Mouse (Mus musculus) splenic B cell, adult 2 months (primary cell): ENCODE measurements at regions not wholly inside any gene's neighbourhood (a gene's known extent, or its start where the extent isn't known, plus 50 kb on each side); places are given as distances from the start of the nearest gene placed in this dataset.
A peak's percentile ranks its signal among the peaks of the same experiment; 100 is the strongest.

Experiments used
- DNase-seq: peaks from one replicate; pipeline ENCODE4 v3.0.0-alpha.2; 2011; ENCODE audit warnings: low read depth, low spot score
- H3K27me3 ChIP-seq: 2 replicates; pipeline ENCODE4 v1.6.1; 2012; ENCODE audit warnings: mild to moderate bottlenecking, low read length, moderate library complexity, mixed read lengths; ENCODE audit not compliant: control insufficient read depth, poor library complexity, insufficient read depth, severe bottlenecking
- H3K36me3 ChIP-seq: 2 replicates; pipeline ENCODE4 v1.6.1; 2012; ENCODE audit warnings: mild to moderate bottlenecking, low read length, moderate library complexity, mixed read lengths; ENCODE audit not compliant: control insufficient read depth, poor library complexity, insufficient read depth, severe bottlenecking

DNA sequence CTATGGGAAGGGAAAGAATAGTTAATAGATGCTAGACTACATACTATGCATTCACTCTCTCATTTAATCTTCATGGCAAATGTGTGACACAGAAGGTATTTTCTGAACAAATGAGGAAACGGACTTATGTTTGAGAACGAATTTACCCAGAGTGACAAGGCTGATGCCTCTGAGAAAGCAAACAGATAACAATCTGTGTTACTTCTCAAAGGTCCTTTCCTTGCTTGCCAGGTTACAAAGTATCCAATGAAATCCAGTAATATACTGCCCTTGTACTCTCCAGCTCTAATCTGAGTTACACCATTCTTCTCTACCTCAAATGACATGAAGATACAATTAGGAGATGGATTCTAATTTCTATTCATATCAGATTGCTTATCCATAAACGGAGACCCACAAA is 183.8 kb upstream of the Fgf13 start:
- DNase-seq, result no peak
- no peaks in the 10 kb centered on the region for H3K27me3 ChIP-seq
- no peaks in the 10 kb centered on the region for H3K36me3 ChIP-seq

DNA sequence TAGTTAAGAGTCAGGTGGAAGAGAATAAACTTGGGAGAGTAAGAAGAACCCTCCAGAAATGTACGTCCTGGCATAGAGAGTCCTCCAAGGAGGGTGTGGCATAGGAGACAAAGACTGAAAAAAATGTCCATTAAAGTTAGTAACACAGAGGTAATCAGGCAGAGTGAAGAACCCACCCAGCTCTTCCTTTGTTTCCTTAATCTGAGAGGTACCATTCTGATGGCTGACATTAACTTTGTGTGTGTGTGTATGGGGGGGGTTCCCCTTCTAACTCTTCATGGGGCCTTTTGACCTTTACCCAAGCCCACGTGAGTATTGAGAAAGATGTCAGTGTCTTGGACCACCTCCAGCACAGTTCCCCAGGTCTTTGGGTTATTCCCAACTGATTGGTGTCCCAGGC is 135.9 kb upstream of the Fgf13 start:
- Histone ChIP-seq H3K27me3 (no peaks in the 10 kb centered on the region), H3K36me3 (no peaks in the 10 kb centered on the region)
- DNase-seq, result no peak

DNA sequence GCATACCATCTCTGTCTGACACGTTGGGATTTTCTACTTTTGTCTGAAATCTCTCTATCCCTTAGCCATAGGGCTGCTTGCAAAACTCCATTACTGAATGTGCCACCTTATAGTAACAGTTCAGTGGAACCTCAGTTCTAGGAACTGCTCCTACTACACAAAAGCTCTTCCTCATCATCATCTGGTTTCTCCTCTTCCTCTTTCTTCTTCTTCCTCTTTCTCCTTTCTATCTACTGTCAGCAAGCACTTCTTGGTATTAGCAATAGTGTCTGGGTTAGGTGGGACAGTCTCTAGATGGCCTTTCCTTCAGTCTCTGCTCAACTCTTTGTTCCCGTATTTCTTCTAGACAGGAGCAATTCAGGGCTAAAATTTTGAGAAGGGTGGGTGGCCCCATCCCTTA is 133.2 kb upstream of the Fgf13 start:
- peak; percentile 0 for DNase-seq
- Histone ChIP-seq H3K27me3 (no peaks in the 10 kb centered on the region), H3K36me3 (no peaks in the 10 kb centered on the region)

DNA sequence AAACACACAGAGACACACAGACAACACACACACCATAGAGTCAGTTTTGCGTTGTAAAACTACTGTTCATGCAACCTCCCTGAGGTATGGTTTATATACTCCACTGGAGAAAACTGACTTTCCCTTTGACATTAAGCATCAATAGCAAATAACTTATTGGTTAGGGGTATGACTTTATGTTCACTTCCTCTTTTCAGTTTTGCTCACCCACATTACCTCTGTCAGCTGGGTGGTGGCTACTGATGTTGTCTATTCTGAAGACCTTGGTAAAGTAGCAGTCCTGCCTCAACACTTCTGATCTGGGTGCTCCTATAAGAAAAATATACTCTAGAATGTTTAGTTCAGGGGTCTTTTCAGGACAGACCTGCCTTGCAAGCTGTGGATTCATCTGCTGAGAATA is 131.9 kb upstream of the Fgf13 start:
- Histone ChIP-seq H3K27me3 (no peaks in the 10 kb centered on the region), H3K36me3 (no peaks in the 10 kb centered on the region)
- peak; percentile 19 for DNase-seq

DNA sequence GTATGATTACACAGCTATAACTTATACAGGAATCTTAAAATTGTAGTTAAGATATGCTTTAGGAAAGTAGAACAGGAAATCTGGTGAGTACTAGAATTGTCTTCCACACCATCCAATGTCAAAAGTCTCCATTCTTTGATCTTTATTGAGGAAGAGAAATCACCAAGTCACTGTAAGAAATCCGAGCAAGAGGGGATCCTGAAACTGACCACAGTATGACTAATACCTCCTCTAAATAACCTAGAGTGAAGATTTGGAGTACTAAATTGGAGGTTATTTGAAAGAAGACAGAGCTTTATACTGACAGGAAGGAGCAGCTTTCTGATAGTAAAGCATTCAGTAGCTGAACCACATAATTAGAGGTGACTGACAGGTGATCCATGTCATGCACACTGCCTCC is 125.2 kb upstream of the Fgf13 start:
- Histone ChIP-seq H3K36me3 (no peaks in the 10 kb centered on the region), H3K27me3 (no peaks in the 10 kb centered on the region)
- no peak for DNase-seq

DNA sequence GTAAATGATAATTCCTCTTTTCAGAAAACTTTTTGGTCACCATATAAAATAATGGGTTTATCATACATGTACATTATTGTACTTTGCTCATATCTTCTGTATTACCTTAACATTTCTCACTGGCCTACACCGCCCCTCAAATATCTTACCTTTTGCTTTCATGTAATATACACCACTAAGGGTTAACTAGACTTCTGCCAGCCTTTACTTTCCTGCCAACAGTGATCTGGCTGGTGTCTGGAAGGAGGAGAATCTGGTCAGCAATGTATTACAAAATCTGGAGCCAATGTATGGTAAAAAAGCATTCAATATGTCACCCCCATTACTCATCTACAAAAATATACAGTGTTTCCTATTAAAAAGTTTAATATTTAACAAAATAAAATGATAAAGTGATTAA is 122.6 kb upstream of the Fgf13 start:
- no peak for DNase-seq
- no peaks in the 10 kb centered on the region for H3K36me3 ChIP-seq
- no peaks in the 10 kb centered on the region for H3K27me3 ChIP-seq

DNA sequence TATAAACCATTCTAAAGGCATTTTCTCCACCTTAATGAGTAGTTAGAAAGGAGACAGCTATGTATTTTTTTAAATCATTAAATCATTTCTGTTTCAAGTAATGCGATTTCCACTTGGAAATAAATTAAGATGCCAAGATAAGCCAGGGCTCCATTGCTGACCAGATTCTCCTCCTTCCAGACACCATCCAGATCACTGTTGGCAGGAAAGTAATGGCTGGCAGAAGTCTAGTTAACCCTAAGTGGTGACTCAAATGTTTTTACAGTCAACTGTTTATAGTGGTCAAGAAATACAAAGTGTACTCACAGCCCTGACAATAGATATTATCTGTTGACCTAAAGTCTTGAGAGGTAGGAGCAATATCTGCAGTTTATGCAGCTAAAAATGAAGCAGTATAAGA is 121.7 kb upstream of the Fgf13 start:
- DNase-seq, result no peak
- Histone ChIP-seq H3K36me3 (no peaks in the 10 kb centered on the region), H3K27me3 (no peaks in the 10 kb centered on the region)
